Mouse (Mus musculus) CH12.LX (cell line): ENCODE data around the gene Fut1. TPM values are rescaled to one million over a fixed set of nuclear protein-coding genes. Genes with fewer than 3 reads are reported as not detected.

Source experiments
- DNase-seq: peaks from one replicate; pipeline ENCODE4 v3.0.0-alpha.2; 2013; ENCODE audit errors: extremely low read depth
- H3K27ac ChIP-seq: 2 replicates; pipeline ENCODE4 v1.5.1; 2012; ENCODE audit warnings: low read depth, mild to moderate bottlenecking, control low read depth, moderate library complexity; ENCODE audit not compliant: insufficient read depth
- H3K27me3 ChIP-seq: replicated peaks from 2 replicates; pipeline ENCODE3; 2012; ENCODE audit warnings: inconsistent platforms
- H3K36me3 ChIP-seq, 2 experiments: replicated peaks in 1 of 2; 2 replicates each; pipeline versions ENCODE3 to v1.6.1; 2012; ENCODE audit warnings: inconsistent platforms in 1 of 2, low read length in 1 of 2, mild to moderate bottlenecking in 1 of 2, mixed read lengths in 1 of 2, moderate library complexity in 1 of 2; ENCODE audit not compliant: control insufficient read depth in 1 of 2, insufficient read depth in 1 of 2
- H3K4me1 ChIP-seq, 2 experiments: 2 replicates each; pipeline ENCODE4 v1.6.1; 2012; ENCODE audit warnings: inconsistent platforms in 1 of 2, moderate library complexity in 1 of 2; ENCODE audit not compliant: insufficient read depth in 2 of 2, control insufficient read depth in 1 of 2
- H3K4me2 ChIP-seq: 2 replicates; pipeline ENCODE4 v1.6.1; 2012; ENCODE audit warnings: low read depth, mild to moderate bottlenecking, control low read depth; ENCODE audit not compliant: poor library complexity, insufficient read depth, severe bottlenecking
- H3K4me3 ChIP-seq, 3 experiments: fragments of 150-350 bp in 1 of 3; sonication (generic) in 1 of 3; replicated peaks in 1 of 3; 2 replicates each; pipeline versions ENCODE3 to v1.5.1; 2011 to 2012; ENCODE audit warnings: low read depth in 2 of 3, low read length in 2 of 3, mild to moderate bottlenecking in 2 of 3, moderate library complexity in 2 of 3, control low read depth in 1 of 3, improper control_type of control experiment in 1 of 3, inconsistent platforms in 1 of 3, mixed read lengths in 1 of 3; ENCODE audit not compliant: poor library complexity in 1 of 3
- H3K79me2 ChIP-seq: replicated peaks from 2 replicates; pipeline ENCODE4 v1.6.1; 2012; ENCODE audit warnings: mild to moderate bottlenecking, moderate library complexity; ENCODE audit not compliant: control insufficient read depth, poor library complexity, insufficient read depth, severe bottlenecking; ENCODE audit errors: extremely low read depth
- H3K9ac ChIP-seq: 2 replicates; pipeline ENCODE4 v1.6.1; 2012; ENCODE audit warnings: low read depth, mild to moderate bottlenecking, control low read depth, moderate library complexity; ENCODE audit not compliant: insufficient read depth
- H3K9me3 ChIP-seq: replicated peaks from 2 replicates; pipeline ENCODE3; 2012; ENCODE audit warnings: low read length, inconsistent platforms, mixed read lengths
- CHD2 ChIP-seq: IDR thresholded peaks from 2 replicates; pipeline ENCODE4 v1.6.1; 2011; ENCODE audit warnings: low read length, improper control_type of control experiment
- EP300 ChIP-seq: IDR thresholded peaks from 2 replicates; pipeline ENCODE4 v1.6.1; 2011; ENCODE audit warnings: low read length, improper control_type of control experiment
- GABPA ChIP-seq: IDR thresholded peaks from 2 replicates; pipeline ENCODE4 v1.6.1; 2012; ENCODE audit warnings: low read depth, low read length, improper control_type of control experiment, inconsistent platforms; ENCODE audit not compliant: insufficient replicate concordance
- IRF4 ChIP-seq: IDR thresholded peaks from 2 replicates; pipeline ENCODE4 v1.6.1; 2014; ENCODE audit warnings: low read depth, mild to moderate bottlenecking, inconsistent platforms, low read length, improper control_type of control experiment
- KAT2A ChIP-seq: IDR thresholded peaks from 2 replicates; pipeline ENCODE4 v1.6.1; 2012; ENCODE audit warnings: low read length, improper control_type of control experiment, inconsistent platforms; ENCODE audit not compliant: insufficient replicate concordance
- NELFE ChIP-seq: IDR thresholded peaks from 2 replicates; pipeline ENCODE4 v1.6.1; 2011; ENCODE audit warnings: low read depth, low read length, improper control_type of control experiment
- POLR2A ChIP-seq: IDR thresholded peaks from 2 replicates; pipeline ENCODE4 v1.6.1; 2011; ENCODE audit warnings: low read depth, mild to moderate bottlenecking, improper control_type of control experiment, low read length
- POLR2AphosphoS2 ChIP-seq: IDR thresholded peaks from 2 replicates; pipeline ENCODE4 v1.6.1; 2011; ENCODE audit warnings: low read depth, low read length, improper control_type of control experiment
- RAD21 ChIP-seq: IDR thresholded peaks from 2 replicates; pipeline ENCODE4 v1.6.1; 2011; ENCODE audit warnings: low read depth, mild to moderate bottlenecking, low read length, improper control_type of control experiment, moderate library complexity
- SMC3 ChIP-seq: IDR thresholded peaks from 2 replicates; pipeline ENCODE4 v1.6.1; 2011; ENCODE audit warnings: low read depth, low read length, improper control_type of control experiment
- USF1 ChIP-seq: IDR thresholded peaks from 2 replicates; pipeline ENCODE4 v1.6.1; 2014; ENCODE audit warnings: low read depth, mild to moderate bottlenecking, inconsistent platforms, low read length, improper control_type of control experiment
- ZKSCAN1 ChIP-seq: IDR thresholded peaks from 2 replicates; pipeline ENCODE4 v1.6.1; 2012; ENCODE audit warnings: low read depth, inconsistent platforms, low read length, improper control_type of control experiment, borderline replicate concordance
- dilution Hi-C: fragments of 300-500 bp; cut with MboI; formaldehyde crosslinking; loops from 2 replicates; pipeline ENCODE4 v1.14.3; 2020; ENCODE audit warnings: low sequenced_read_pairs; ENCODE audit not compliant: extremely low pct_unique_long_range_greater_than_20kb, extremely low pct_ligation_motif_present
- in situ Hi-C: fragments of 300-500 bp; cut with MboI; formaldehyde crosslinking; loops from 3 replicates; pipeline ENCODE4 v1.14.3; 2019; ENCODE audit warnings: low sequenced_read_pairs, low pct_ligation_motif_present, low pct_unique_long_range_greater_than_20kb, mixed read lengths
- polyA plus RNA-seq: library from polyadenylated mRNA; unstranded; fragments of >175 nt; gene quantifications from 2 replicates; pipeline ENCODE4 v1.2.1, GENCODE M21; 2012; ENCODE audit warnings: low read depth; ENCODE audit not compliant: insufficient read length
- total RNA-seq, 2 experiments: library from RNA; depleted of rRNA; stranded (reverse); fragments of 300-350 nt in 1 of 2; fragments of >200 nt in 1 of 2; gene quantifications; 2 replicates each; pipeline ENCODE4 v1.2.3; 2012 to 2014

The Fut1 gene
- total and polyA plus RNA-seq, 3 experiments = 2.4 to 6.4 (median 2.5) TPM

DNA sequence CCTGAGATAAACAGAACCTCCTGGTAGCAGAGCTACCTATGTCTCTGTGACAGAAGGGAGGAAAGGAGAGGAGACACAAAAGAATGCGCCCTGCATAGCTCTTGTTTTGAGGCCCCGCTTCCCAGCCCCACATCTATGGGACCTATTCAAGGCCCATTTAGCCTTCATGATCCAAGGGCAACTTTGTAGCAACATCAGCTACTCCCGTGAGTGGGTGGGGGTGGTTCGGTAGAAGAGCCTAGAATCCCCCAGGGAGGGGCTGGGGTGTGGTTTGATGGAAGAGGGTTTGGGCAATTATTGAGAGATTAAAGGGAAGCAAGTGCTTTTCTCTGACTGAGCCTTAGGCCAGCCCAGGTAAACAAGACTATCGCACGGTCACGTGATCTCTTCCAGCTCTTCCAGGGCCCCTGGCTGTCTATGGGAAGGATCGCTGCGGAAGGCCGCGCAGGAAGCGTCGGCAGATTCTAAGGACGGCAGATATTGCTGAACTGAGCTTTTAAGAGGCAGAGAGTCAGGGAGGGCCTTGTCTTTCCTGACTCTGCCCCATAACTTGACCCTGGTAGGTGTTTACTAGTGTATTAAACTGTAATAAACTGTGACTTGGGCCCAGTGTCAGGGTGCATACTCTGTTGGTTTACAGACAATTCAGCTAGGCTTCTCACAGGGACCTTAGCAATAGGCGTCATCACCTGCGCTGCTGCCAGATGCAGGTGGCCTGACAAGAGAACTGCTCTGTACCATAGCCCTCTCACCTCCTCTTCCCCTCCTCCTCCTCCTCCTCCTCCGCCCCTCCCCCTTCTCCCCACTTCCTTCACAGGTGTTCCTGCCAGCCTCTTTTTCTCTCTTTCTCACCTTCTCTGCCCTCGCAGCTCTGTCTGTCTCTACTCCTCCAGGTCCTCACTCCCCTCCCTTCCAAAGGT lies 17.9 kb upstream of the Fut1 start:
- Histone ChIP-seq H3K4me3 (no peak overlapping the region), H3K4me2 (no peak overlapping the region), H3K9ac (no peak overlapping the region), H3K27ac (no peak overlapping the region), H3K36me3 (peaks cover 0 to 7% of the 10 kb centered on the region in 2 experiments), H3K27me3 (no peaks in the 10 kb centered on the region), H3K79me2 (no peaks in the 10 kb centered on the region), H3K4me1 (peaks cover 0 to 43% of the 10 kb centered on the region in 2 experiments; a peak in 3 of 4 replicates), H3K9me3 (peaks cover 14% of the 10 kb centered on the region)
- TF ChIP-seq SMC3 = no peak
- no peak for TF ChIP-seq POLR2A
- dilution Hi-C loops = no loop called here
- in situ Hi-C loops = no loop called here
- no peak for DNase-seq

DNA sequence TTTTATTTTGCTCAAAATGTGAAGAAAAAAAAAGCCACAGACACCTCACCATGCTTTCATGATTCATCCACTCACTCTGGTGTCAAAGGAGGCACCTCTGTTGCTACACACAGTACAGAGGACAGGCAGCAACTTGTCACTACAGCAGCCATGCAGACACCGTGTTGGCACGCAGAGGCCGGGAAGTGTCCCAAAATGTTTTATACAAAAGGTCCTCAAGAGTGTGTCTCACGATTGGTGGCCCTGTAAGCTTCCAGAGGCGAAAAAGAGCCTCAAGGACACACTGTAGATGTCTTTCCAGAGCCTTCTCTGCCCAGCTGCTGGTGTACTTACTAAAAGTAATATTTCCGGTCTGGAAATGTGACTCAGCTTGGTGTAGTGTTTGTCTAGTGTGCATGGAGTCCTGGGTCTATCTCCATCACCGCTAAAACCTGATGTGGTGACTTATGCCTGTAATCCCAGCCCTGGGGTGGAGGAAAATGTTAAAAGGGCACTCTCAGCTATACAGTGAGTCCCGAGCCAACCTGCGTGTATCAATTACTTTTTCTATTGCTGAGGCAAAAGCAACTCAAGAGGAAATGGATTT lies 11.3 kb upstream of the Fut1 start:
- no peak overlapping the region for H3K27ac ChIP-seq
- H3K79me2 ChIP-seq = no peaks in the 10 kb centered on the region
- H3K36me3 ChIP-seq = no peaks in the 10 kb centered on the region
- no peaks in the 10 kb centered on the region for H3K27me3 ChIP-seq
- no peak overlapping the region for H3K9ac ChIP-seq
- H3K4me2 ChIP-seq = no peak overlapping the region
- in situ Hi-C loops = no loop called here
- H3K9me3 ChIP-seq = no peaks in the 10 kb centered on the region
- DNase-seq = no peak
- TF ChIP-seq IRF4 (no peak), ZKSCAN1 (no peak), RAD21 (no peak), GABPA (no peak), CHD2 (no peak), EP300 (no peak), KAT2A (no peak), NELFE (no peak), SMC3 (no peak), USF1 (no peak), POLR2AphosphoS2 (no peak)
- dilution Hi-C loops = no loop called here
- H3K4me3 ChIP-seq = no peak overlapping the region
- H3K4me1 ChIP-seq = peaks cover 0 to 30% of the 10 kb centered on the region in 2 experiments; a peak in 2 of 4 replicates
